Mouse (Mus musculus): ENCODE measurements at regions not wholly inside any gene's neighbourhood (a gene's known extent, or its start where the extent isn't known, plus 50 kb on each side); places are given as distances from the start of the nearest gene placed in this dataset.

DNA sequence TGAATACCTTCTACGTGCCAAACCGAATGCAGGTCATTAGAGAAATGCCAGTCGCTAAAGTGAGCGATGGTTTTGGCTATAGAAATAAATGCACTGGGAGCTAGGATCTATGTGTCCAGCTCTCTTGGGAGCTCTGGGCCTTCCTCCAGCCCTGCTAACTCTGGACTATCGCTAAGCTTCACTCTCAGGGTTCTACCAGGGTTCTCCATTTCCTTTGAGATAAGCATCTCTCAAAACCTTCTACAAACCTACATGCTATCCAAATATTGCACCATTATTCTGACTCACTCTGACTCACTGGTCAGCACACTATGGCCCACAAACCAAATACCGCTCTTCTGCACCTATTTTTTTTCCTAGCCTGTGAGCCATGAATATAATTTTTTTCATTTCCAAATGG lies 125.4 kb upstream of the Gnao1 start:
- no peak for DNase-seq (ENCODE audit: low spot score)
- intact Hi-C loops (cut with DNase I): no loop called here

DNA sequence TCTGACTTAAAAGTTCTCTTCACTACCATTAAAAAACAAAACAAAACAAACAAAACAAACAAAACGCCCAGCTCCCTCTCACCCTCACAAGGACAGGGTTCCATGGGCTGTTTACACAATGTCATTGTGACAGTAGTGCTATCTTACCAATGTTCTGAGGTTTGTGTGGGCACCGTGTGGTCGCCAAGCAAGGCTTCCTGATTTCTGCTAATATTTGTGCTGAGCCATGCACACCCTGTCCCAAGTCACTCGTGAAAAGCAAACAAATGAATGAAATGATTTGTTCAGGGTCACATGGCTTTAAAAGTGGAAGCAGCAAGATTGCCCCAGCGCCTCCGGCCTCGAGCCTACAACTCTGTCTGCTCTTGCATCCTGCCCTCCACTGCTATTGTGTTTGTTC lies 120.9 kb upstream of the Gnao1 start:
- intact Hi-C loops (cut with DNase I): no loop called here
- no peak for DNase-seq (ENCODE audit: low spot score)

DNA sequence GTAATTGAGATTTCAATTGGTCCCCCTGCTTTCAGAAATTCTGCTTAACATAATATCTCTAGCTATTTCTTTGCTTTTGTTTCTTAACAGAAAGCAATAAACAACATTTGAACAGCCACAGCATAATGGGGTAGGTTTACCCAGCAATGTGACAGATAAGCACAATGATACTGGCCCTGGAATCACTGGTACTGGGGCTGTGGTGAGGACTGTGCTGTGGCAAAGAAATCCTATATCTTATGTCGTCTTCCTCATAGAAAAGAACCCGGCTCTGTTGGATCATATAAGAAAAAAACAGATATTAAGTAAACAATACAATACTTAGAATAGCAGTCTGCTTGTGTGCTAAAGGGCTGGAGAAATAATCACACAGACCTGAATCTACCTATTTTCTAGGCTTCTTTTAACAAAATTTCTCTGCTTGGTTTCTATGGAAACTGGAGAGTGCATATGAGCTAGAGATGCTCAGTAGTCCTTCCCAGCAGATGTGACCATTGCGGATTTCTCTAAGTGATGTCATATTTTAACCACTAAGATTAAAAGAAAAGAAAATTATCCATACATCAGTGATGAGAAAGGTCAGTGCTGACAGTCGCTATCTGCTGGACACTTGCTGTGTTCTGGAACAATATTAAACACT lies 119.8 kb upstream of the Gnao1 start:
- DNase-seq (ENCODE audit: low spot score): no peak
- intact Hi-C loops (cut with DNase I): no loop called here

DNA sequence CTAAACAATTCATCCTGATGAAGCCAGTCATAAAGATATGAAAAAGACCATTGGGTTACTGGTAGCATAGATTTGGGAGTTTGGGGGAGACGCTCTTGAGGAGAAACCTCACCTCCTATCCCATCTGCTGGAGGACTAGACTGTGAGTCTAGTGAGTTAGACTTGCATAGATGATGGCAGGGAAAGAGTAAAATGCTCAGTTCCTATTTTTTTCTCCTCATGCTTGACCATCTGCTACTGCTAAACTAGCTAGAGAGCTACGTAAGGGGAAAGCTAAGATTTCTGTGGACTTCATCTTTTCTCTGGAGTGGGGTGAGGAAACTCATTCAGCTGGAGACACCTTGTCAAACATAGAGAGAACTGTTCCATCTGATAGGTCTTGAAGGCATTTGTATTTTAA lies 118.4 kb upstream of the Gnao1 start:
- intact Hi-C loops (cut with DNase I): no loop called here

DNA sequence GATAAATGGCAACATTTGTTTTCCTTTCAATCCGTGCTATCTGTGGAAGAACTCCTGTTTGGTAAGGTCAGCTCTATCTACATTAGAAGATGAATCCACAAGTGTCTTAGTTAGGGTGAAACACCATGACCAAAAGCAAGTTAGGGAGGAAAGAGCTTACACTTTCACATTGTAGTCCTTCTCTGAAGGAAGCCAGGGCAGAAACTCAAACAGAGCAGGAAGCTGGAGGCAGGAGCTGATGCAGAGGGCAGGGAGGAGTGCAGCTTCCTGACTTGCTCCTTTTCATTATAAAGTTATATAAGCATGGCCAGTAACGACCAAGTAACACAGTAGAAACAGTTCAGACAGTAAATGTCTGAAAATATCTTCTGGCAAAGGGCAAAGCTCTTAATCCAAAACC lies 117.9 kb upstream of the Gnao1 start:
- DNase-seq (ENCODE audit: low spot score): no peak
- intact Hi-C loops (cut with DNase I): no loop called here

More for the DNA sequence above, 118.4 kb upstream of the Gnao1 start:
- DNase-seq (ENCODE audit: low spot score): no peak

DNA sequence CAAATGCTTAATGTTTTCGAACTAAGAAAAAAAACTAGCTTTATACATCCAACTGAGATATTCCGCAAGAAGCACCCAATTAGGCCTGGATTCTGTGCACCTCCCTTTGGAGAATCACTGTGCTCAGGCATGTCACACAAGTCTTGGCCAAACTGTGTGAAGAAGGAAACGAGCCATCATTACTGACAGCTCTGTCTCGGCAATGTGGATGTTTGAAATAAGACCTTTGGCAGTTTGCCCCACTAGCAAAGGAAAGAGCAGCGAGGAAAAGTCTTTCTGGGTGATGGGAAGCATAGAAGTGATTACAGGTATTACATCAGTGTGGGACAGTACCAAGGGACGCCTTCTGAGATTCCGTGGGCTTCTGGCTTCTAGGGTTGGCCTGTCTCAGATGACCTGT lies 112.6 kb upstream of the Gnao1 start:
- no peak for DNase-seq (ENCODE audit: low spot score)
- intact Hi-C loops (cut with DNase I): no loop called here

DNA sequence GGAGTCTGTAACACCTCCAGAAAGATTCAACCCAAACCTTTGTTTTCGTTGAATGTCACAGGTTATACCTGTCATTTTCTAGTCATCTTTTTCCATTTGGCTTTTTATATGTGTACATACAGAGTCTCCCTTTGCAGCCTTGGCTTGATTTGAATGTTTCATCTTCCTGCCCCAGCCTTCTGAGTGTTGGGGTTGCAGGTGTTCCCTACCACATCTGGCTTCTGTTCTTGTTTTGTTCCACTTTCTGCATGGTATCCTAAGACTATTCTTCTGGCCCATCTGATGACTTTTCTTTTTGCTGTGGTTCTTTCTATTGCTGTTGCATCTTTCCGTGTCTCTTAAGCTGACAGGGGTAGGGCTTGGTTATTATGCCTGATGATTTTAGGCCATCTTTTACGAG lies 111.3 kb upstream of the Gnao1 start:
- intact Hi-C loops (cut with DNase I): no loop called here
- no peak for DNase-seq (ENCODE audit: low spot score)

DNA sequence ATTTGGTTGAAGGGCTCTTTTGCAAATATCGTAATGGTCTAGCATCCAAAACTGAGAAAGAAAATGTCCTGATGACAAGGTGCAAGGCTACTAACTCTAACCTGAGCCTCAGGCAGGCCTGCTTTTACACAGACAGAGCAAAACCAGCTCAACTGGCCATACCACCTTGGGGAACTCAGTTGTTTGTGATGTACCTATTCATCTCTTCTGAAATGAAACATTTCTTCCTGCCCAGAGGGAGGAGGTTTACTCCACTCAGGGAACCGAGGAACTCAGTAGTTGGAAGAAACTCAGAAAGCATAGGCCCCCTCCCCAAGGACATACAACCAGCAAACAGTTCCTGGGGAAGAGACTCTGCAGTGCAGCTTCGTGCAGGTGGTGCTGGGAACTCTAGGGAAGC lies 108.4 kb upstream of the Gnao1 start:
- intact Hi-C loops (cut with DNase I): no loop called here
- no peak for DNase-seq (ENCODE audit: low spot score)

DNA sequence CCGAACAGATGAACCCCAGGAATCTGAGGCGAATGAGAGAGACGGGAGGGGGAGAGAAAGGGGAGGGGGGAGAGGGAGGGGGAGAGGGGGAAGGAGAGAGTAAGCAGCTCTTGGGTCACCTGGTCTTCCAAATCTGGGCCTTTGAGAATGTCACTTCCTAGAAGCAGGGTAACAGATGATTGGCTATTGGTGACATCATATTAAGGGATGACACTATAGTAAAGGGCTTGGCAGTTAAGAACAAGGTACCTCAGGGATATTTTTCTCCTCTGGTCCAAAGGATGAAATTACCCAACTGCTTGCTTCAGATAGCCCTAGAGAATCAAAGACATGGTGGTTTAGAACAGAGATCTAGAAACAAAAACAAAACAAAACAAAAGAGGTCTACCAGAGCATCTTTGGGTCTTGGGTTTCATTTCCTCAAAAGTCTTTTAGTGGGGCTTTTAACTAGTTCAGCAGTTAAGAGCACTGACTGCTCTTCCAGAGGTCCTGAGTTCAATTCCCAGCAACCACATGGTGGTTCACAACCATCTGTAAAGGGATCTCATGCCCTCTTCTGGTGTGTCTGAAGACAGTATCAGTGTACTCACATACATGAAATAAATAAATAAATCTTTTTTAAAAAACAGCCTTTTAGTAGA lies 97.6 kb upstream of the Gnao1 start:
- intact Hi-C loops (cut with DNase I): no loop called here
- no peak for DNase-seq (ENCODE audit: low spot score)

DNA sequence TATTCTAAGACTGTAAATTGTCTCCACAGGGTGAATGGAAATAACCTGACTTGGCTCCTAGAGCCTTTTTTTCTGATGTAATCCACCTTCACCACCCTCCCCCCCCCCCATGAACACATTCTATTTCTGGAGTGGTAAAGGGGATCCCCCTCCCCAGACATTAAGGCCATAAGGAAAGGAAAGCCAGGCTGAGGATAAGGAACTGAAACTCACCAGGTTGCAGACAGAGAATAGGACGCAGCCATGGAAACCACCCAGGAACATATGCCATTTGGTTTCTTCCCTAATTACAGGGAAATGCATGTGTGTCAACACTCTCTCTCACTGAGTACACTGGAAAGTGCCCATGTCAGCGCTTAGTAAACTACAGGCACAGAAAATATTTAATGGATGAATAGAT lies 96.5 kb upstream of the Gnao1 start:
- no peak for DNase-seq (ENCODE audit: low spot score)
- intact Hi-C loops (cut with DNase I): no loop called here

DNA sequence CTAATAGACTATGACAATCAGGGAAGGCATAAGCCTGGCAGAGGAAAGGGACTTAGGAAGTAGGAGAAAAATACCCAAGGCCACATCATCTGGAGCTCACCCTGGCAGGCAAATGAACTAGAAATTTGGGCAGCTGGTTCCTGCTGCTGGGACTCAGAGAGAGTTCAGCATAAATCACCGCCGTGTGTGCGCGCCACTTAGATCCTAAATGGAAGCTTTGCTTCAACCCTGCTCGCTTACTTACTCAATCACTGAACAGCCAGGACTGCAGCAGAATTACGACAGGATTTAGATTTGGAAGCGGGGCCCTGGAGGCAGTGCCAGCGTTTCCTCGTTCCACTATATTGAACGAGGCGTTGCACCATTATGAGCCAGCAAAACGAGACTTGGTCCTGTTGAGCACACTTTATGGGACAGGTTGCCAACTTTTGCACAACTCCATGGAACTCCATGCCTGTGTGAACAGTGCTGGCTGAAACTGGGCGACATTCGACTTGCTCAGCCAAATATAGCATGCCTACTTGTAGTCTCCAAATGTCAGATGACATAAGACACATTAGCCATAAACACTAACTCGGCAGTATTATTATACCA lies 84.8 kb upstream of the Gnao1 start:
- intact Hi-C loops (cut with DNase I): no loop called here
- no peak for DNase-seq (ENCODE audit: low spot score)

DNA sequence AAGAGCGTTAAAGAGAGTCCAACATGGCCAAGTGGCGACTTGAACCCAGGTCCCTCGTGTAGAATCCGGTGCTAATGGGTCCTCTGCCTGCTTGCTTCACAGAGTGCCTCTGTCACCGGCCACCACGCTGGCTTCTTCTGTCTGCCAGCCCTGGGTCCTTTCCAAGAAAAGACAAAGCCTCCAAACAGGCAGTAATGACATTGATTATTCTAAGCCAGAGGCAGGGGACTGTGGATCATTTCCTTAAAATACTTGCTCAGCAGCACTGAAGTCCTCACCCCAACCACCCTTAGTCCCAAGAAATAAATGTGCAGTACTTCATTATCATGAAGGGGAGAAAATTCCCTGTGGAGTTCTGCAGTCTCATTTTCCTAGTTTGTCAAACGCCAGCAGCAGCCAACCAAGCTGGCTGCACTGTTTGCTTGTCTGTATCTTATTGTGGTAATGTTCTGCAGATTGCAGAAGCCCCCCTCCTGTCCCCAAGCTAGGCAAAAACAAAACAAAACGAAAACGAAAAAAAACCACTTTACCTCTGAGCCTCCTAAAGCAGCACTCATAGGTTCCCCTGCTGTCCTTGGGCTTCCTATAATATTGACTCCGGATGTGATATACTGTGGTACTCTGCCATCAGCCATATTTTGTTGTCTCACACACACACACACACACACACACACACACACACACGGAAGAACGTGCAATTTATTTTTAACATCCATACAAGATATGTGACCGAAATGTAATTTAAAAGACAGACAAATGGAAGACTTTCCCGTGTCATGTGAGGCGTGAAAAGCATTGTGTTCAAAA lies 80.4 kb upstream of the Gnao1 start:
- intact Hi-C loops (cut with DNase I): no loop called here
- DNase-seq (ENCODE audit: low spot score): no peak

DNA sequence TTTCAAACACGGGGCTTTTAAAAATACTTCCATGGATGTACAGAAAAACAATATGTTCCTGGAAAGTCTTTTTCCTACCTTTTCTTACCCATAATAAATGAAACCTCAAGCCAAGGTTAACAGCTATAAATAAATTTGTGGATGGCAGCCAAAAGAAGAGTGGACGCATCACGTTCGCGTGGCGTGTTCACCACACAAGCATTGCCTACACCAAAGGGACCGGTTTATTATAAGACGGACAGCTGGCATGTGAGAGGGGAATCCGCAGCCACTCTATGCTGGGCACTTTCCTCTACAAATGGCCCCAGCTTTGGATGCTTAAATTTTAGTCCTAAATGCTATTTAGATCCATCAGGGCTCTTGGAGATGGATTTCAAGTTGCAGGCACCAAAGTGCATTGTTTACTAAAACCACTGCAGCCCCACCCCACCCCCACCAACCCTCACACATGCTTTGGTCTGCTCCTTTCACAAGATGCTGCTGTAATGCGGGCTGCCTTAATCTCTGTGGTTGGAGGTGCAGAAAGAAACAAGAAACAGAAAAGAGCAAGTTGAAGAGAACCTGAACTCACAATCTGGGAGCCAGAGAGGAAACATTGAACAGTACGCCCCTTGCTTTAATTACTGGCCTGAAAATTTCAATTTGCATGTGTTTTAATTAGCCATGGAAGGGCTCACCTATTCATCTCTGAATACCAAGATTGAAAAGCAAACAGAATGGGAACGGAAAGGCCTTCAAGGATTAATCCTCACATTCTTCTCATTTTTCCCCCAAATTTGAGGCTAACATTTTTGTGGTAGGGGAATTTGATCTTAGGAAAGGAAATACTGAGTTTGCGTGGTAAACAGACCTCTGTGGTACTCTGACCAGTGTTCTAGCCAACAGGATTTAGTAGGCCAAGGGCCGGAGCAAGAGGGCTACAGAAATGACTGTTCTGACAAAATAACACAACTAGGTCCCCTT lies 78.7 kb upstream of the Gnao1 start:
- intact Hi-C loops (cut with DNase I): no loop called here
- DNase-seq (ENCODE audit: low spot score): no peak

DNA sequence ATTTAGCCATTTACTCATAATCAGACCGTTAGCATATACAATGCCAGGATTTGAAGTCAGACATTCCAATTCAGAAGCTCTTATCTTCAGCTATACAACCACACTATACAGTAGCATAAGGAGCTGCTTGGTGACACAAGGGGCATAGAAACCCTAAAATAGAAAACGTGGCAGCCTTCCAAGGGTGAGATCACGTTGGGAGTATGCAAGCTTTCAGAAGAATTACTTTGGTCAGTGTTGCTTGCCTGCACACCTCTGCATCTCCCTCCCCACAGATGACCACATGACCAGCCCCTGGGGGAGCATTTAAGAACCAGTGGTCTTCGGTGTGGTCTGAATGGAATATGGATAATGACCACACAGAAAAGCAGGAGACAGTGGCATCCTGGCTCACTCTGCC lies 74.9 kb upstream of the Gnao1 start:
- intact Hi-C loops (cut with DNase I): no loop called here
- DNase-seq (ENCODE audit: low spot score): no peak

DNA sequence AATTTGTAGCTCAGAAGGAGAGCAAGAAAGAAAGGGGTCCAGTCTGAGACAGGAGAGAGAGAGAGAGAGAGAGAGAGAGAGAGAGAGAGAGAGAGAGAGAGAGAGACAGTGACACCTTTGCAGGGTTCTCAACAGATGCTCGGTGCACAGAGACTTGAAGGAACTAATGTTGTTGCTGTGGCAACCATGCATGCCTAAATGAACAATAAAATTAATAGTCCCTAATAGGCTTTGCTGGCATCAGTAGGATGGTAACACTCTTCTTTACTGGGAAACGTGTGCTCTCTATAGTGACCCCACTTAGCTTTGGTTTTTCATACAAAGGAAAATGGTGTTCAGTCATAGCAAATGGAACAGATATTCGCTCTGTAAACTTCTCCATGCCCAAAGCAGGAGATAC lies 69.5 kb upstream of the Gnao1 start:
- DNase-seq (ENCODE audit: low spot score): no peak
- intact Hi-C loops (cut with DNase I): no loop called here

DNA sequence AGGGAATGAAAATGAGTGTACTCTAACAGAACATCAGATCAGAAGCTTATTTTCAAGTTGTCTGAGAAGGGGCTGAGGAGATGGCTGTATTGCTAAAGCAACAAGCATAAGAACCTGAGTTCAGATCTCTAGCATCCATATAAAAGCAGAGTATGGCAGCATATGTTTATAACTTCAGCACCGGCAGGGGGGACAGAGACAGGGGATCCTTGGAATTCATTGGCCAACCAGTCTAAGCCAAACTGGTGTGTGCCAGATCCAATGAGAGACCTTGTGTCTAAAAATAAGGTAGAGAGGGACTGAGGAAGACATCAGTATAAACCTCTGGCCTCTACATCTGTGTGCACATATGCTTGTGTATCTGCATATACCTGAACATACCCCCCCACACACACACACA lies 61.0 kb upstream of the Gnao1 start:
- DNase-seq (ENCODE audit: low spot score): no peak
- intact Hi-C loops (cut with DNase I): no loop called here

DNA sequence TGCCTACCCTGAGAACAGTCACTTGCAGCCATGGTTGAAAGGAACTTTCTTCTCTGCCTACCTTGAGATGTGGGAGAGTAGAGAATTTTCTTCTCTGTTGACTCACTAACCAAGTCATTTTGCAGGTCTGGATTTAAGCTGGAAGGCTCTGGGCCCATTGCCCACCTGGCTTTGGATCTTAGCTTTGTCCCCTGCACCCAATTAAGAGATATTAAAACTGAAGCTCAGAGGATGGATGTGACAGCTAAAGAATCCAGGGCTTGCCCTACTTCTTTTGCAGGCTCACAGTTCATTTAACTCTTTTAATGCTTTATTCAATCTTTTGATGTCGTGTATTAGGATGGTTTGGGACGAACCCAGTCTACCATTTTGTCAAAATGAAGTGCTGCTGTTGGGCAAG lies 58.8 kb upstream of the Gnao1 start:
- no peak for DNase-seq (ENCODE audit: low spot score)
- intact Hi-C loops (cut with DNase I): no loop called here

DNA sequence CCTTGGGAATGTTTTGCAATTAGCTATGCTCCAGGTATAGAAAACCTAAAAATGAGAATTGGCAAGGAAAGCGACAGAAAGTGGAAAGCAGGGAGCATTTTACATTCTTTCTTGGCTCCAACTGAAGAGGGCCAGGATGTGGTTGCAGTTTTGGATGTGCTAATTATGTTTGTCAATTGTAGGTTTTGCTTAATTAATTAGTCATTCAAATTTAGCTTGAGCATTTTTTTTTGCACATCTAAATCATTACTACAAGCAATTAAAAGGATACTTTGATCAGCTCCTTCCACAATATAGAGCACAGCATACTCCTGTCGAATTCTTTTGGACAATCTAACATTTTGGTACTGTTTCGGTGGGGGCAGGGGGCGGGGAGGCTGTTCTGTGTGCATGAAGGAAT lies 53.8 kb upstream of the Gnao1 start:
- no peak for DNase-seq (ENCODE audit: low spot score)
- intact Hi-C loops (cut with DNase I): no loop called here
